Mouse (Mus musculus) stomach, embryonic 14.5 days (tissue): ENCODE data around the gene Tas1r1. TPM values are rescaled to one million over a fixed set of nuclear protein-coding genes. Genes with fewer than 3 reads are reported as not detected.

Experiments
- ATAC-seq: fragments of 200-750 bp; cut with Nextera tagmentation; 2 replicates; pipeline ENCODE4 v1.8.0; 2017; ENCODE audit warnings: low read depth, moderate TSS enrichment; ENCODE audit not compliant: insufficient number of reproducible peaks, insufficient read depth, low FRiP score
- H3K27ac ChIP-seq: fragments of 300-500 bp; sonication (generic); 2 replicates; pipeline ENCODE4 v1.5.1; 2014; ENCODE audit warnings: mild to moderate bottlenecking, low read length, moderate library complexity, mixed read lengths
- H3K27me3 ChIP-seq: fragments of 300-500 bp; sonication (generic); 2 replicates; pipeline ENCODE4 v1.6.1; 2014; ENCODE audit warnings: low read length, control low read depth, mixed read lengths; ENCODE audit not compliant: control insufficient read depth, insufficient read depth
- H3K36me3 ChIP-seq: fragments of 300-500 bp; sonication (generic); 2 replicates; pipeline ENCODE4 v1.6.1; 2014; ENCODE audit warnings: mild to moderate bottlenecking, control low read depth, low read length, moderate library complexity, mixed read lengths; ENCODE audit not compliant: control insufficient read depth, insufficient read depth
- H3K4me1 ChIP-seq: fragments of 300-500 bp; sonication (generic); 2 replicates; pipeline ENCODE4 v1.6.1; 2014; ENCODE audit warnings: low read length, control low read depth, mixed read lengths; ENCODE audit not compliant: control insufficient read depth, insufficient read depth
- H3K4me2 ChIP-seq: fragments of 300-500 bp; sonication (generic); replicated peaks from 2 replicates; pipeline ENCODE4 v1.6.1; 2014; ENCODE audit warnings: low read depth, low read length, control low read depth
- H3K4me3 ChIP-seq: fragments of 300-500 bp; sonication (generic); 2 replicates; pipeline ENCODE4 v1.5.1; 2014; ENCODE audit warnings: low read depth, low read length, control low read depth
- H3K9ac ChIP-seq: fragments of 300-500 bp; sonication (generic); replicated peaks from 2 replicates; pipeline ENCODE4 v1.6.1; 2014; ENCODE audit warnings: low read depth, mild to moderate bottlenecking, control low read depth, low read length, moderate library complexity, mixed read lengths
- H3K9me3 ChIP-seq: fragments of 300-500 bp; sonication (generic); 2 replicates; pipeline ENCODE4 v1.6.1; 2016; ENCODE audit warnings: low read depth, low read length, control low read depth; ENCODE audit not compliant: control insufficient read depth
- WGBS: fragments of 180-500 bp; shearing (Covaris S2); extraction: QIAGEN DNeasy Blood & Tissue Kit; methylation state at CpG from one replicate; pipeline ENCODE4 v1.1.7; 2014; 5-methylcytosine and 5-hydroxymethylcytosine counted together
- polyA plus RNA-seq: library from polyadenylated mRNA; unstranded; fragments of >200 nt; fragmentation: Nextera tagmentation; extraction: Ambion mirVana; gene quantifications from 2 replicates; pipeline ENCODE4 v1.2.1, GENCODE M21; 2014

The Tas1r1 gene
- polyA plus RNA-seq, 1 experiment from 2014 or later = 0.30 TPM

DNA sequence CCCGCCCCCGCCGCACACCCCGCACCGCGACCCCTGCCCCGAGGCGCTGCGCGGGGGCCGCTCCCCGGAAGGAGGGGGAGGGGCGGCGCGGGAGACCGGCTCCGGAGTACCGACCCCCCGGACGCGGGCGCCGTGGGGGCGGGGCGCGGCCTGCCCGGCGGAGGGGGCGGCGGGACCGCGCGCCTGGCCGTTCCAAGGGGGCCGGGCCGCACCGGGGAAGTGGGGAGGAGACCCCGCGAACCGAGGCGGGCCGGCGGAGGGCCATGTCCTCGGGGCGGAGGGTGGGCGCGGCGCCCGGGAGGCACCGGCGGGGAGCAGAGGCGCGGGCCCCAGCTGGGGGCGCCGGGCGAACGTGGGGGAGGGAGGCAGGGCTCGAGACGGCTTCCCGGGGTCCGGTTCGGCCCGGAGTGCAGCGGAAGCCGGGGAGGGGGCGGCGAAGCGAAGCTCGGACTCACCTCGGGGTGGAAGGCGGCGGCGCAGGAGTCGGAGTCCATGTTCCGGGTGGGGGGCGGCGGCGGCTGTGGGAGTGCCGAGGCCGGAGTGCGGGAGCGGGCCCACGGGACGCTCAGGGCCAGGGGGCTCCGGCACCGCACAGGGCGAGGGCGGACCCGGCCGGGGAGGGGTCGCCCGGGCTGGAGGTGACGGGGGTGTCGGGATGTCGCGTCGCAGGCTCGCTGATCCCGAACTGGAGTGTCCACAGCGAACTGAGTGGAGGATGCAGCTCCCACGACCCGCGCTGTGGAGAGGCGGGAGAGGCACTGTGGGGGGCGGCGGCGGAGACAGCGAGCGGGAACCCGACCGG, 42.8 kb downstream of the Tas1r1 start:
- Histone ChIP-seq H3K27me3 (no peaks in the 10 kb centered on the region), H3K4me1 (peaks cover 16% of the 10 kb centered on the region; the same call in 1 of the 2 replicates), H3K4me3 (peak overlapping the region; percentile 97), H3K27ac (peak overlapping the region; percentile 82), H3K9ac (peak overlapping the region; percentile 98), H3K9me3 (no peaks in the 10 kb centered on the region), H3K36me3 (peaks cover 21% of the 10 kb centered on the region), H3K4me2 (peak overlapping the region; percentile 76)
- 1% methylated on average over 73 of the region's 111 CpGs for WGBS
- no peak; the same call in 1 of the 2 replicates for ATAC-seq

DNA sequence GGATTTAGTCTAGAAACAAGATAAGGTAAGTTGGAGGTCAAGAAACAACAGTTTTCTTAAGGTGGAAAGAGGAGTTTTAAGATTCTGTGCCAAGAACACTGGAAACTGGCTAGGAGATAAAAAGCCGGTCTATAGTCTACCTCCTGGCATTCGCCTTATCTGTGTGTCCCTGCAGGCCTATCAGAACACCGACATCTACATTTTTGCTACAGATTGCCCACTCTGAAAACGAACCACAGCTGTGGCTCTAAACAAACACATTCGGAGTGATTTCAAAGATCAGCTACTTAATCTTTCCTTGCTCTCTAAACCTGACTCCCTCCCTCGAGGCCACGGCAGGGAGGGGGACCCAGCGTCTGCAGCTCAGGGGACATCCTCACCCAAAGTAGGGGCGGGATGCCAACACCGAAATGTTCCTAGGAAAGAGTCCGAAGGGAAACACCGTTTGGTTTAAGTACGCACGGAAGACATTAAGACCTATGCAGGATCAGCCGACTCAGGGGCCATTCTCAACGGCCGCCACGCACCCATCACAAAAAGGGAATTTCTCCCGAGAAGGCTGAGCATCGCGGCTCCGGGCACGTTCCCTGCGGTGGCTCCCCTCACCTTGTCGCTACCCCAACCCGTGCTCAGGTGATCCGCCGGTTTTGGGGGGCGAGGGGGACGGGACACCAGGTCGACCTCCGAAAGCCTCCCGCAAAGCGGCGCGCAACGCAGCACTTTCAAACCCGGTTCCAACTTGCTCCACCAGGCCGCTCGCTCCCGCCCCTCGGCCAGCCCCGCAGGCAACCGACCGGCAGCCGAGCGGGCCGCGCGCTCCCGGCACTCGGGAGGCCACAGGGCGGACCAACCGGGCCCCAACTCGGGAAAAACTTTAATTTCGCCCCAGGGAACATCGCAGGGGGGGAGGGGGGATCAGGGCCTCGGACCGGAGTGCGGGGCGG, 43.9 kb downstream of the Tas1r1 start:
- Histone ChIP-seq H3K9ac (peak overlapping the region; percentile 98), H3K36me3 (peaks cover 24% of the 10 kb centered on the region), H3K4me3 (peak overlapping the region; percentile 97), H3K4me2 (peak overlapping the region; percentile 76), H3K27ac (peak overlapping the region; percentile 82; the same call in 1 of the 2 replicates), H3K4me1 (peaks cover 16% of the 10 kb centered on the region; the same call in 1 of the 2 replicates), H3K9me3 (no peaks in the 10 kb centered on the region), H3K27me3 (no peaks in the 10 kb centered on the region)
- no peak for ATAC-seq
- WGBS = 1% methylated on average over 55 of the region's 61 CpGs

DNA sequence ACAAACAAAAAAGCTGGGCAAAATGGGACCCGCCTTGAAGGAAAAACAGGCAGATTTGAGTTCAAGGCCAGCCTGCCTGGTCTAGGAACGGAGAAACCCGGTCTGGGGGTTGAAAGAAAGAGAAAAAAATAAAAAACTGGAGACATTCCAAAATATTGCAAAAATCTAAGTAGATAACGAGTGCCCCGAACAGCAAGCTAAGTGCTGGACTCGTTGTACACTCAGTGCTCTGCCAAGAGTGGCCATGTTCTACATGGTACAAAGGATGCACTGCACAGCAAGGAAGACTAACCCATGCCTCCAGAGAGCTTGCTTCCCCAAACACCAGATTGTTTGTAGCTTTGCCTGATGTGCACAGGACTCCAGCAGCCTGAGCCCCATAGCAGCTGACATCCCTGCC, 45.3 kb downstream of the Tas1r1 start:
- Histone ChIP-seq H3K4me1 (peaks cover 22% of the 10 kb centered on the region; the same call in 1 of the 2 replicates), H3K36me3 (peaks cover 24% of the 10 kb centered on the region), H3K4me2 (no peak overlapping the region), H3K4me3 (no peak overlapping the region), H3K27ac (no peak overlapping the region), H3K9me3 (no peaks in the 10 kb centered on the region), H3K27me3 (no peaks in the 10 kb centered on the region), H3K9ac (no peak overlapping the region)
- WGBS = 77% methylated on average over 6 of the region's 6 CpGs
- ATAC-seq = no peak

DNA sequence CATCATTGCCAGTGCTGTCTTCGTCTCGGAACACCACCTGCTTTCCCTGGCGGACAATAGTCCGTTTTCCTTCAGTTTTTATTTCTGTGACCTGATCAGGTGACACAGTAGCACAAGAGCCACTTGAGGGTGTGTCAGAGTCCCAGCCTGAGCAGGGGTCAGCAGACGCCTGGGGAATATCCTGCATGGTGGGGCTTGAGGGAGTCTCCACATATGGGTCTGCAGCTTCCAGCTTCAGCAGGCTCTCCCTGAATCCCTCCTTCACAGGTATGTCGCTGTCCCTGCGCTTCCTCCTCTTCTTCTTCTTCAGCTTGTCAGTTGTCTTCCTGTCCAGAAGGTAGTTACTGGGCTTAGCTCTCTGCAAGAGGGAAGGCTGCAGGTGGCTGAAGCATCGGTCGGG, 46.3 kb downstream of the Tas1r1 start:
- 92% methylated on average over 9 of the region's 9 CpGs for WGBS
- Histone ChIP-seq H3K4me3 (no peak overlapping the region), H3K36me3 (peaks cover 24% of the 10 kb centered on the region)

DNA sequence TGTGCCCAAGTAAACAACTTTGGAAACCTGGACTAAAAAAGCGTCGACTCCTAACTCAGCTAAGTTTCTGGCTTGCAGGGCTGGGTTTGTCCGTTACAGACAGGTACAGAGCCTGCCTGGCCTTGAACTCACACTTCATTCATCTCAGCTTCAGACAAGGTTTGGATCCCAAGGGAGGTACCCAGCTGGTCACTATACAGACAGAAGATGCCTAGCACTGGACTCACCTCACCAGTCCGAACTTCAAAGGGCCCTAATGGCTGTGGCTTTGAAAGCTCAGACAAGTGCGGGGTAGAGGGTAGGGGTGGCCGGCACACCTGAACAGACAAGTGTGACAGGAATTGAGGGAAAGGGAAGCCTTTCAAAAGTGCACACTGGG, 49.3 kb downstream of the Tas1r1 start:
- H3K4me1 ChIP-seq = peaks cover 28% of the 10 kb centered on the region; the same call in 1 of the 2 replicates
- H3K9ac ChIP-seq = 0 out of 2 replicates have a peak overlapping the region, but pooled peaks have one; percentile 92
- H3K4me3 ChIP-seq = peak overlapping the region; percentile 85
- no peaks in the 10 kb centered on the region for H3K27me3 ChIP-seq
- H3K9me3 ChIP-seq = no peaks in the 10 kb centered on the region
- H3K36me3 ChIP-seq = peaks cover 24% of the 10 kb centered on the region
- WGBS = 25% methylated on average over 6 of the region's 6 CpGs
- ATAC-seq = peak; percentile 1; the same call in 1 of the 2 replicates
- H3K4me2 ChIP-seq = peak overlapping the region; percentile 87; the same call in 1 of the 2 replicates
- peak overlapping the region; percentile 80 for H3K27ac ChIP-seq

More for the DNA sequence above, 46.3 kb downstream of the Tas1r1 start:
- Histone ChIP-seq H3K27ac (no peak overlapping the region), H3K27me3 (no peaks in the 10 kb centered on the region), H3K9me3 (no peaks in the 10 kb centered on the region), H3K4me1 (peaks cover 27% of the 10 kb centered on the region; the same call in 1 of the 2 replicates), H3K9ac (no peak overlapping the region), H3K4me2 (no peak overlapping the region)
- no peak for ATAC-seq

DNA sequence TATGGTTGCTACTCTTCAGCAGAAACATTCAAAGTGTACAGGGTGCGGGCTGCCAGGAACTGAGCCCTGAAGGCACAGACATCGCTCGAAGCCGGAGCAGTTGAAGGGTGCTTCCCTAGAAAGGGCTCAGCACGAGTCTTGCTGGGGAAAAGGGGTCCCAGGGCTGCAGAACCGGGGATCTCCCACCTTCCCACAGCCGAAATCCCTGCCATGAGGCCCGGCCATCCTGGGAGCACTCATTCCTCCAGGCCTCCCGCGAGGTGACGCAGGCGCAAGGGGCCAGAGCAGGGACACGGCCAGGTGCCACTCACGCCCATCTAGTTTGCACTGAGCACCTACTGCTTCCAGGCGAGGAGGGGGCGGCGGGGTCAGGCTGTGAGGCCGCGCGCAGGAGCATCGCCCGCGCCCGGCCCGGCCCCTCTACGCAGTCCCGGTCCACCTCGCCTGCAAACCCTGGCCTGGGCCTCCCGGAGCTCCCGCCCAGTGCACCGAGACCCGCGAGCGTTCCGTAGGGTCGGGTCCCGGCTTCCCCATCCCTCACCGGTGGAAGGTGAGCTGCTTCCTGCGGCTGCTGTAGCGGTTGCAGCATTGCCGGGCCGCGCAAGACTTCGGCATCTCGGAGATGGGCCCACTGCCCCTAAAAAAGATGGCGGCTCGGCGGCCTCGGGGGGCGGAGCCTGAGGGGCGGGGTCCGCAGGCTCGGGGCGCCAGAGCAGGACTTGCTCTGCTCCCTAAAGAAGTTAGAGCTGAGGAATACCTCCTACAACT, 49.8 kb downstream of the Tas1r1 start, which contains the start of gene Thap3:
Gene Thap3 (minus strand): TSS at position 656 of the 768 bp plus-strand sequence.
- WGBS = 1% methylated on average over 54 of the region's 54 CpGs
- ATAC-seq = peak; percentile 75

DNA sequence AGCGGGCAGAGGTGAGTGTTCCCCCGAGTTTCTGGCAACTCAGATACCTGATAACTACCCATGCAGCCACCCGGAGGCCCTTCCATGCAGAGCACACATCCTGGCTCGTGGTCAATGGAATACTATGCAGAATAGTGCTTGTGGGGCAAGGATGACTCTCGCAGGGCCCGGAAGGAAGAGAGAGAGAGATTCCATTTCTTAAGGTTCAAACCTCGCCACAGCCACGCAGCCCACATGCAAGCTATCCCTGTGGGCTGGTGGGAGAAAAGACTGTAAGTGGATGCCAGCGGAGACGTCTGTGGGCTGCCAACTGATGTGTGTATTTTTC, 50.4 kb downstream of the Tas1r1 start:
- Histone ChIP-seq H3K36me3 (peaks cover 29% of the 10 kb centered on the region), H3K27me3 (no peaks in the 10 kb centered on the region), H3K27ac (peak overlapping the region; percentile 80), H3K4me1 (peaks cover 21% of the 10 kb centered on the region; the same call in 1 of the 2 replicates), H3K4me3 (peak overlapping the region; percentile 85), H3K4me2 (peak overlapping the region; percentile 87), H3K9me3 (no peaks in the 10 kb centered on the region), H3K9ac (peak overlapping the region; percentile 92)
- no peak for ATAC-seq
- WGBS = 21% methylated on average over 10 of the region's 10 CpGs

More for the DNA sequence above, 49.8 kb downstream of the Tas1r1 start, which contains the start of gene Thap3:
- H3K9ac ChIP-seq = peak within 1 kb of the TSS; percentile 92
- H3K27me3 ChIP-seq = no peaks in the 10 kb centered on the region
- peak within 1 kb of the TSS; percentile 85 for H3K4me3 ChIP-seq
- peak within 1 kb of the TSS; percentile 87 for H3K4me2 ChIP-seq
- peak within 1 kb of the TSS; percentile 80 for H3K27ac ChIP-seq
- no peaks in the 10 kb centered on the region for H3K9me3 ChIP-seq
- H3K36me3 ChIP-seq = peaks cover 25% of the 10 kb centered on the region
- H3K4me1 ChIP-seq = peaks cover 22% of the 10 kb centered on the region; the same call in 1 of the 2 replicates
